Mouse (Mus musculus) lung, postnatal 0 days (tissue): Measurements from ENCODE around the gene Papln.

Experiments used
- CTCF ChIP-seq: IDR thresholded peaks from 2 replicates; pipeline ENCODE4 v1.5.1; 2016; ENCODE audit warnings: antibody characterized with exemption, mild to moderate bottlenecking
- EP300 ChIP-seq: IDR thresholded peaks from 2 replicates; pipeline ENCODE4 v1.6.1; 2016; ENCODE audit warnings: antibody characterized with exemption, mild to moderate bottlenecking, control low read depth

- TF ChIP-seq EP300, result no peak
- TF ChIP-seq CTCF, result no peak
Measured at GRCm38 (mm10) chr12:83726510-83727308, 36.7 kb upstream of the Papln start.
